ENCODE assay signal across 8 mouse cellular contexts in genomic region chr9:108001922-108002770, GRCm38 (mm10). TPM values are rescaled to one million over a fixed set of nuclear protein-coding genes. Genes with fewer than 3 reads are reported as not detected.
DNase-seq lines count a peak whose midpoint lies in the region; ATAC-seq and TF ChIP-seq lines count a peak whose summit lies in the region.

Ip6k1 (plus strand) TSS chr9:108002501.

- no peak for TF ChIP-seq CTCF in kidney, adult 2 months (conservative IDR thresholded peaks at IDR 0.05; ENCODE audit: insufficient read depth, insufficient read length, low read depth, low read length)
- no peak for TF ChIP-seq CTCF in spleen, adult 2 months (IDR thresholded peaks at IDR 0.05; ENCODE audit: extremely low read depth, insufficient read depth, insufficient read length, insufficient replicate concordance)

- WGBS in embryonic facial prominence, embryonic 13.5 days = under 1% methylated on average over 51 of the region's 51 CpGs
- under 1% methylated on average over 51 of the region's 51 CpGs for WGBS in kidney, adult 2 months
- under 1% methylated on average over 51 of the region's 51 CpGs for WGBS in limb, embryonic 12.5 days
- WGBS in midbrain, embryonic 15.5 days = under 1% methylated on average over 51 of the region's 51 CpGs
- WGBS in spleen, adult 2 months = under 1% methylated on average over 51 of the region's 51 CpGs

- no peaks in the 10 kb centered on the region for H3K9me3 ChIP-seq in embryonic facial prominence, embryonic 13.5 days
- no peaks in the 10 kb centered on the region for H3K9me3 ChIP-seq in limb, embryonic 12.5 days
- H3K9me3 ChIP-seq in midbrain, embryonic 15.5 days = no peaks in the 10 kb centered on the region

- peak within 1 kb of the TSS; percentile 93 for H3K27ac ChIP-seq in embryonic facial prominence, embryonic 13.5 days
- H3K27ac ChIP-seq in kidney, adult 2 months (ENCODE audit: insufficient read depth, low read depth, low read length) = peak within 1 kb of the TSS; percentile 82
- H3K27ac ChIP-seq in limb, embryonic 12.5 days = peak within 1 kb of the TSS; percentile 90
- peak within 1 kb of the TSS; percentile 95 for H3K27ac ChIP-seq in midbrain, embryonic 15.5 days
- H3K27ac ChIP-seq in spleen, adult 2 months (ENCODE audit: insufficient read depth, low read length) = peak within 1 kb of the TSS; percentile 89

- H3K4me3 ChIP-seq in embryonic facial prominence, embryonic 13.5 days = peak within 1 kb of the TSS; percentile 99
- peak within 1 kb of the TSS; percentile 89 for H3K4me3 ChIP-seq in kidney, adult 2 months (ENCODE audit: insufficient read depth, low read depth, low read length)
- peak within 1 kb of the TSS; percentile 96 for H3K4me3 ChIP-seq in limb, embryonic 12.5 days (replicated peaks)
- peak within 1 kb of the TSS; percentile 89 for H3K4me3 ChIP-seq in midbrain, embryonic 15.5 days
- H3K4me3 ChIP-seq in spleen, adult 2 months (ENCODE audit: extremely low read depth, insufficient read depth, insufficient read length) = peak within 1 kb of the TSS; percentile 81

- DNase-seq in 3134 (ENCODE audit: extremely low read depth, insufficient read length, low spot score) = peak; percentile 96
- peak; percentile 100 for DNase-seq in adrenal gland, postnatal 36 days
- DNase-seq in heart, adult 18-20 months = peak; percentile 100
- DNase-seq in kidney, adult 2 months = peak; percentile 100
- peak; percentile 100 for DNase-seq in spleen, adult 2 months (ENCODE audit: low read depth in 1 of 2, low spot score in 2 of 2)

- ATAC-seq in embryonic facial prominence, embryonic 13.5 days (ENCODE audit: insufficient number of reproducible peaks, insufficient read depth, low FRiP score, low TSS enrichment, low read depth) = peak; percentile 99
- peak; percentile 98 for ATAC-seq in limb, embryonic 12.5 days (ENCODE audit: insufficient number of reproducible peaks, insufficient read depth, low FRiP score, low TSS enrichment, low read depth)
- peak; percentile 99 for ATAC-seq in midbrain, embryonic 15.5 days (replicated peaks)

- peaks cover under 1% of the 10 kb centered on the region; the same call in 1 of the 2 replicates for H3K36me3 ChIP-seq in embryonic facial prominence, embryonic 13.5 days
- H3K36me3 ChIP-seq in kidney, adult 2 months (ENCODE audit: control insufficient read depth, insufficient read depth, low read length) = no peaks in the 10 kb centered on the region
- H3K36me3 ChIP-seq in limb, embryonic 12.5 days = 0 out of 2 replicates have a peak, but pooled peaks cover 6% of the 10 kb centered on the region
- H3K36me3 ChIP-seq in midbrain, embryonic 15.5 days (replicated peaks) = no peaks in the 10 kb centered on the region
- H3K36me3 ChIP-seq in spleen, adult 2 months (ENCODE audit: control insufficient read depth, insufficient read depth, low read length) = no peaks in the 10 kb centered on the region

- H3K27me3 ChIP-seq in embryonic facial prominence, embryonic 13.5 days = no peaks in the 10 kb centered on the region
- H3K27me3 ChIP-seq in kidney, adult 2 months (replicated peaks; ENCODE audit: control insufficient read depth, insufficient read depth, low read length) = no peaks in the 10 kb centered on the region
- no peaks in the 10 kb centered on the region for H3K27me3 ChIP-seq in limb, embryonic 12.5 days
- no peaks in the 10 kb centered on the region for H3K27me3 ChIP-seq in midbrain, embryonic 15.5 days (replicated peaks)
- H3K27me3 ChIP-seq in spleen, adult 2 months (ENCODE audit: control insufficient read depth, insufficient read depth, low read length) = no peaks in the 10 kb centered on the region

- TF ChIP-seq POLR2A in kidney, adult 2 months (IDR thresholded peaks at IDR 0.05; ENCODE audit: low read depth, low read length) = peak; percentile 85
- TF ChIP-seq POLR2A in spleen, adult 2 months (IDR thresholded peaks at IDR 0.05; ENCODE audit: low read depth, low read length) = peak; percentile 87

- peak within 1 kb of the TSS; percentile 83 for H3K4me2 ChIP-seq in embryonic facial prominence, embryonic 13.5 days
- peak within 1 kb of the TSS; percentile 86 for H3K4me2 ChIP-seq in limb, embryonic 12.5 days
- peak within 1 kb of the TSS; percentile 87 for H3K4me2 ChIP-seq in midbrain, embryonic 15.5 days

- H3K9ac ChIP-seq in embryonic facial prominence, embryonic 13.5 days = peak within 1 kb of the TSS; percentile 98
- peak within 1 kb of the TSS; percentile 94 for H3K9ac ChIP-seq in limb, embryonic 12.5 days (replicated peaks)
- peak within 1 kb of the TSS; percentile 98 for H3K9ac ChIP-seq in midbrain, embryonic 15.5 days

- peaks cover 26% of the 10 kb centered on the region for H3K4me1 ChIP-seq in embryonic facial prominence, embryonic 13.5 days
- H3K4me1 ChIP-seq in kidney, adult 2 months (ENCODE audit: control insufficient read depth, insufficient read depth, low read length) = peaks cover 12% of the 10 kb centered on the region; the same call in 1 of the 2 replicates
- peaks cover 24% of the 10 kb centered on the region for H3K4me1 ChIP-seq in limb, embryonic 12.5 days (replicated peaks)
- H3K4me1 ChIP-seq in midbrain, embryonic 15.5 days = peaks cover 33% of the 10 kb centered on the region
- peaks cover 5% of the 10 kb centered on the region; the same call in 1 of the 2 replicates for H3K4me1 ChIP-seq in spleen, adult 2 months (ENCODE audit: control insufficient read depth, insufficient read depth, insufficient read length)

RNA-seq across cellular contexts. Expression of gene Ip6k1, which starts in this region (rescaled TPM):
- total RNA-seq in adrenal gland, postnatal 36 days (2021) = 100 to 1,000 TPM; 124 to 129 TPM
- polyA plus RNA-seq in embryonic facial prominence, embryonic 13.5 days (2015; fragmentation: Nextera tagmentation; extraction: Ambion mirVana) = 71.4 and 71.9 TPM in 2 replicates
- 10 to 100 TPM; 30.4 to 32.0 TPM for total RNA-seq in heart, adult 18-20 months (2021)
- 78.9 and 79.0 TPM in 2 replicates for polyA plus RNA-seq in kidney, adult 2 months (2012; rRNA removed)
- 80.6 and 84.4 TPM in 2 replicates for polyA plus RNA-seq in limb, embryonic 12.5 days (2016; fragmentation: Nextera tagmentation; extraction: Ambion mirVana)
- 119 and 124 TPM in 2 replicates for polyA plus RNA-seq in midbrain, embryonic 15.5 days (2015; fragmentation: Nextera tagmentation; extraction: Ambion mirVana)
- 118 and 161 TPM in 2 replicates for polyA plus RNA-seq in spleen, adult 2 months (2012; rRNA removed)

Comparison
In these comparisons a context has a peak if more than half of its experiments do, and no peak if none do; other contexts are left out.
1. Peak in every context shown above with its lines: DNase-seq, ATAC-seq, H3K4me3 ChIP-seq and H3K27ac ChIP-seq.